Mouse (Mus musculus) bone marrow macrophage, adult 2 months (primary cell): ENCODE measurements around the gene Parva.

Experiments
- CTCF ChIP-seq: IDR thresholded peaks from 2 replicates; pipeline ENCODE4 v1.5.1; 2012; ENCODE audit warnings: low read depth, mild to moderate bottlenecking, low read length, moderate library complexity
- POLR2A ChIP-seq: IDR thresholded peaks from 2 replicates; pipeline ENCODE4 v1.6.1; 2012; ENCODE audit warnings: mild to moderate bottlenecking, low read depth, low read length, borderline replicate concordance

- TF ChIP-seq CTCF = no peak
- no peak for TF ChIP-seq POLR2A
Observed at GRCm38 (mm10) chr7:112614046-112614790, 186.9 kb downstream of the Parva start.
